Mouse (Mus musculus) testis, adult 2 months (tissue): ENCODE results near the gene Lrrc59.

Experiments used
- CTCF ChIP-seq: fragments of 200-500 bp; IDR thresholded peaks from 2 replicates; pipeline ENCODE4 v1.5.1; 2012; ENCODE audit warnings: low read depth, mild to moderate bottlenecking, inconsistent platforms, low read length, moderate library complexity; ENCODE audit not compliant: control insufficient read depth, insufficient read depth, insufficient replicate concordance
- POLR2A ChIP-seq: fragments of 200-500 bp; IDR thresholded peaks from 2 replicates; pipeline ENCODE4 v1.6.1; 2012; ENCODE audit warnings: low read depth, mild to moderate bottlenecking, inconsistent platforms, low read length, moderate library complexity; ENCODE audit not compliant: control insufficient read depth

DNA sequence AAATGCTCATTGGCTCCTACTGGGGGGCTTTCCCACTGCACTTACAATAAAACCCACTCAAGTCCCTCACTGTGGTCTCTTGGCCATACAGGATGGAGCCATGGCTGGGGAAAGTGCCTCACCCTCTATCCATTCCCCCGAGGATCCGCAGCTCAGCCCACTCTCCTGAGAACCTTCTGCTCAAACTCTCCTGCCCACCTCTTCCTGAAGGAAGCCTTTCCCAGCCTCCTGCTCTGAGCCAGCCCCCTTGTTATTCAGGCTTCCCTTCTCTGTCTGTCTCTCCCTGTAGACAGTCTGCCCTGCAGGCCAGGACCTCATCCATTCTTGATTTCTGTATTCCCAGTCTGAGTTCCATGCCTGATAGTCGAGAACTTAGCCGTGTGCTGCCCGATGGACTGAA is 45.4 kb downstream of the Lrrc59 start:
- no peak for TF ChIP-seq CTCF
- no peak for TF ChIP-seq POLR2A
